Mouse (Mus musculus) neutrophil, adult 5-6 weeks (primary cell): ENCODE measurements around the gene Cyp2j8. TPM values are rescaled to one million over a fixed set of nuclear protein-coding genes. Genes with fewer than 3 reads are reported as not detected.
"Not testable (repeated sequence)": the region's sequence is repeated elsewhere in the genome, so short reads cannot be mapped to it uniquely, and the experiment has no call there.

Experiments
- ATAC-seq: fragments of 151-379, 151-347 bp; 2 replicates; pipeline ENCODE4 v1.8.0; 2017; ENCODE audit warnings: mild to moderate bottlenecking, moderate TSS enrichment; ENCODE audit not compliant: insufficient number of reproducible peaks, poor library complexity, low FRiP score, severe bottlenecking; ENCODE audit errors: extremely low read depth
- total RNA-seq: library from RNA; stranded (forward); fragments of 200-1000 nt; gene quantifications from 2 replicates; pipeline ENCODE4 v1.2.3, GENCODE M21; 2017

Gene Cyp2j8
- not detected in 2 replicates for total RNA-seq

DNA sequence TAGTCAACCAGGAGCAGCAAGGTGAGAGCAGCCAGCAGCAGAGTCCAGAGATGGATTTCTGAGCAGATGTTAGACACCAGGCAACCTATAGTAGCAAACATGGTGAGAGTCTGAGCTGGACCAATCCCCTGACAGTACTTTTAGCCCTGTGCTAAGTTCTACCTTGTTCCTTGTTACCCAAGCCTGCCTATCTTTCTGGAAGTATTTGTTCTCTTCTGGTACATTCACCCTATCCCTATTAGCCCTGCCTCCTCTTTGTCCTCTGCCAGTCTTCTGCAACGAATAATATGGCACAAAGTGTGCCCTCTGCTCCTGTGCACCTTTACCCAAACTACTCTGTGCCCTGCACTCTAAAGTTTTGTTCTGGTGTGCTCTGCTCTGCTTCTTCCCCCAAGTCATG, at the start of gene Cyp2j8:
Gene Cyp2j8 (minus strand): TSS at position 101 of the 400 bp plus-strand sequence.
- ATAC-seq: no peak

DNA sequence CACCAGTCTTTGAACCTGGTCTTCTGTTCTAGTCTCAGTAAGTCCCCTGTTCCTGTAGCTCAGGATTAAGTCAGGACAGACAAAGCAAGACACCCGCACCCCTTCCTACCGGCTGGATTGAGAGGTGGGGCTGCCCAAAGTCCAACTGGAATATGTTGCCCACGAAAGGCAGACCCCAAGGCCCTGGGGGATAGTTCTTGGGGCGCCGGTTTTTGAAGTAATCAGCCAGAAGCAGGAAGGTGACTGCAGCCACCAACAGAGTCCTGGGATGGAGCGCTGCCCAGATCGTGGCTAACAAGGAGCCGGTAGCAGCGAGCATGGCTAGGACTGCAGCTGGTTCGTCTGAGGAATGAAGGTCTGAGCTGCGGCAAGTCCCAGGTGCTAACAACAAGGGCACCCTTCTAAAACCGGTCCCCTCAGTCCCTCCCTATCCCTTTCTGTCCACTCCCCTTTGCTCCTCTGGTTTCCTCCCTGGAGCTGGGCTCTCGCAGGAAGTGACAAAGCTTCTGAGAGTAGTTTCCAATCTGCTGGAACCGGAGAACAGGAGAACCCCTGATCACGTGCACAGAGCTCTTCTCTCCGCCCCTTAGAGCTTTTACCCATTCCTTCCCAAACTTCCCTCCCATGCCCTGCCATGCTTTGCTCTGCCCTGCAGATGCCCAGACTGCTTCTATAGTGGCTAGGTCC, 46.1 kb upstream of the Cyp2j8 start, which contains the start of gene Cyp2j6:
Gene Cyp2j6 (minus strand): TSS at position 529 of the 687 bp plus-strand sequence.
- no peak for ATAC-seq

DNA sequence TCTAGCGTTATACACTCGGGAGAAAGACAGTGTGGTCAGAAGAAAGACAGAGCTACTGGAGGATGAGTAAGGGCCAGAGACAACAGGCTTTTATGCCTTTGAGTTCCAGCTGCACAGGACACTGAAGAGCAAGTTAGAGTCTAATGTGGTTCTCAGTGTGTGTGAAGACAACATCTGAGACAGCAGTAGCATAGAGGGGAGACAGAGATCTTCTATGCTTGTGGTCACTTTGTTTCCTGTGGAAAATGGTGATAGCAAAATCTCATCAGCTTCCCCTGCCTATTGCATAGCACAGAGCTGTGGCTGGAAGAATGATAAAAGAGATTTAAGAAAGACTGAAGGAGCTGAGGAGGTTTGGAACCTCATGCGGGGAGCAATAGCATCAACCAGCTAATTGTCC, 44.4 kb upstream of the Cyp2j8 start:
- ATAC-seq: no peak

- ATAC-seq: no peak
These were observed 38.8 kb upstream of the Cyp2j8 start for GRCm38 (mm10) chr4:96545976-96546375.

DNA sequence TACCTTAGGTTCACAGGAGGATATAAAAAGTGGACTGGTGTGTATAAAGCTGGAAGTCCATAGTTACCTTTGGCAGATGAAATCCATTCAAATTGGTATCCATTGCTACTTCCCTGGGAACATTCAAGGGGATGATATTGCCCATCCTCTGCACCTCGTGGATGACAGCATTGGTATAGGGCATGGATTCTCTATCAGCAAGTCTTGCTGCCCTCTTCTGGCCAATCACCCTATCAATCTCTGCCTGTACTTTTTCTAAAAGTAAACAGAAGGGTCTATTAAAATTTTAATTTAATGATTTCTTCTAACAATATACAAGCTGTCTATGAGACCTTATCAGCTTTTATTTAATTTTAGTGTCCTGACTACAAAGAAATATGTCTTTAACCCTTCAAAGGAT, 18.6 kb upstream of the Cyp2j8 start:
- no peak for ATAC-seq

- ATAC-seq: no peak
These were observed 15.1 kb upstream of the Cyp2j8 start for GRCm38 (mm10) chr4:96522256-96522655.

- no peak for ATAC-seq
These were observed 2.9 kb upstream of the Cyp2j8 start for GRCm38 (mm10) chr4:96510083-96510482.

- ATAC-seq: not testable (repeated sequence)
These were observed 43.7 kb downstream of the Cyp2j8 start for GRCm38 (mm10) chr4:96463311-96464060.

Other genes with a start within 250 kb of the Cyp2j8 start
- gene Cyp2j11, start 158.7 kb downstream of the Cyp2j8 start, total RNA-seq: not detected in 2 replicates
- gene Cyp2j6, start 46.3 kb upstream of the Cyp2j8 start, total RNA-seq: not detected in 2 replicates
- gene Cyp2j9, start 84.2 kb upstream of the Cyp2j8 start, total RNA-seq: not detected in 2 replicates
- gene Cyp2j5, start 156.8 kb upstream of the Cyp2j8 start, total RNA-seq: not detected in 2 replicates